Mouse (Mus musculus): ENCODE measurements at regions not wholly inside any gene's neighbourhood (a gene's known extent, or its start where the extent isn't known, plus 50 kb on each side); places are given as distances from the start of the nearest gene placed in this dataset.

DNA sequence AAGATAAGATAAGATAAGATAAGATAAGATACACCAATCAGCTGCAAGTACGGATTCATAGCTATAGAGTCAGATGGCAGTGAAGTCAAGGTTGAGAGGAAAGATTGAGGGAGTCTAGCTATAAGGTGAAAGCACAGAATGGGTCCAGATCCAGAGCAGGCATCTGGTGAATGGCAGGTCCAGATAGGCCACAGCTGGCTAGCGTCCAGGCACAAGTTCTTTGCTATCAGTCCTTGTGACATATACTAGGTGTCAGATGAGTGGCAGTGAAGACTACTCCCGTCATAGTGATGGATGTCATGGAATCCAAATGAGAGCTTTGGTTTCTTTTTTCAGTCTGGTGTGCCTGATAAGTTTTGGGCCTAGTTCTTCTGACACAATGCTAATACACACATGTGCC is 566.9 kb upstream of the Dmac1 start:
- H3K27me3 ChIP-seq (ENCODE audit: control insufficient read depth, insufficient read depth, low read length): no peaks in the 10 kb centered on the region
- no peaks in the 10 kb centered on the region; the same call in 1 of the 2 replicates for H3K4me1 ChIP-seq (ENCODE audit: control insufficient read depth, insufficient read depth, insufficient read length, low read length)
- 92% methylated on average over 3 of the region's 3 CpGs for WGBS
- no peak overlapping the region for H3K27ac ChIP-seq (ENCODE audit: insufficient read depth, low read depth, low read length)
- no peak for TF ChIP-seq CTCF (IDR thresholded peaks at IDR 0.05; ENCODE audit: extremely low read depth, insufficient read length, insufficient replicate concordance, low read depth, low read length)
- TF ChIP-seq POLR2A (IDR thresholded peaks at IDR 0.05; ENCODE audit: low read depth, low read length): no peak
- no peaks in the 10 kb centered on the region for H3K36me3 ChIP-seq (ENCODE audit: control insufficient read depth, insufficient read depth, low read length)
- no peak overlapping the region for H3K4me3 ChIP-seq (ENCODE audit: low read depth, low read length)

DNA sequence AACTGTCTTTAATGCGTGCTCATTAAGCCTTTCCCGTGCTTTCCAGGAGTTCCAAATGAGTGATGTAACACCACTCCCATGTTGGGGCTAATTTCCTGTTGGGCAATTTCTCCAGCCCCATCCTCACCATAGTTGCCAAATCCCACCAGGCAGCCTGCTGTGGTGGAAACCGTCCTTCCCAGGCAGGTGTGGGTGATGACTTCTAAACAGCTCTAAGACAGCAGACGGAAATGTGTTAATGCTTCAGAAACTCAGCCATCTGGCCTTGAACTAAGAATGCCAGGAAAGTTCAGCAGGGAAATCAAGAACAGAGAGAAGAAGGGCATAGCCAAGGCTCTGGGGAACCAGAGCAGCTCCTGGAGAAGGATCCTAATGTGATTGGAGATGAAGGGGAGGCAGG is 560.5 kb upstream of the Dmac1 start:
- H3K4me3 ChIP-seq (ENCODE audit: low read depth, low read length): no peak overlapping the region
- no peaks in the 10 kb centered on the region for H3K4me1 ChIP-seq (ENCODE audit: control insufficient read depth, insufficient read depth, insufficient read length, low read length)
- WGBS: 83% methylated on average over 4 of the region's 4 CpGs
- H3K27me3 ChIP-seq (ENCODE audit: control insufficient read depth, insufficient read depth, low read length): no peaks in the 10 kb centered on the region
- no peaks in the 10 kb centered on the region for H3K36me3 ChIP-seq (ENCODE audit: control insufficient read depth, insufficient read depth, low read length)
- TF ChIP-seq POLR2A (IDR thresholded peaks at IDR 0.05; ENCODE audit: low read depth, low read length) (no peak), CTCF (IDR thresholded peaks at IDR 0.05; ENCODE audit: extremely low read depth, insufficient read length, insufficient replicate concordance, low read depth, low read length) (no peak)
- H3K27ac ChIP-seq (ENCODE audit: insufficient read depth, low read depth, low read length): no peak overlapping the region

DNA sequence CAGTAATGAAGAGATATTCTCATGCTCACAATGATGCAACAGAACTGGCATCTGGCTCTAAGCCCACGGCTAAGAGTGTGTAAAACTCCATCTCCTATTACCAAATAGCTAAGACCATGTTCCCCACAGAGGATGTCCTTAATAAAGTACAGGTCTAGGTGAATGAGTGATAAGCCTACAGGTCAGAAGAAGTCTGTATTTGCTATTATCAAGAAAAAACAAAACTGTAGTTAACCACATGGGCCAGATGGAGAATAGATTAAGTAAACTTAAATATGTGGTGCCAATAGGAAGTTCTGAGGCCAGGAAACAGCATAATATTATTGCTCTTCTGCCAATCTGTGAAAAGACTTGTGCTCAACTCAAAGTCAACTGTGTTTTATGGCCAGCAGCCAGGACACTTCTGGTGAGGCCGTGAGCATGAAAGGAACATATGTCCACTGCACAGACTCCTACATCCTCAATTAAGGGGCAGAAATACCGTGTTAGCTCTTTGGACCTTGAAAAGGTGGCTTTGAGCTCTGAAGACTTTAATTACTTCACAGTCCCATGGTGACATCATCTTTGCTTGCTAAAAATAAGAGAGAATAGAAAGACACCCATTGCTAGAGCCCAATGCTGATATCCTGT is 549.1 kb upstream of the Dmac1 start:
- H3K4me1 ChIP-seq (ENCODE audit: control insufficient read depth, insufficient read depth, insufficient read length, low read length): no peaks in the 10 kb centered on the region

GRCm38 (mm10) chr4:75819193-75819603 is 541.1 kb upstream of the Dmac1 start:
- WGBS: 22% methylated on average over 2 of the region's 2 CpGs
- H3K4me1 ChIP-seq (ENCODE audit: control insufficient read depth, insufficient read depth, insufficient read length, low read length): peaks cover 7% of the 10 kb centered on the region; the same call in 1 of the 2 replicates
- H3K36me3 ChIP-seq (ENCODE audit: control insufficient read depth, insufficient read depth, low read length): no peaks in the 10 kb centered on the region
- H3K27ac ChIP-seq (ENCODE audit: insufficient read depth, low read depth, low read length): no peak overlapping the region; the same call in 1 of the 2 replicates
- no peak overlapping the region for H3K4me3 ChIP-seq (ENCODE audit: low read depth, low read length)
- TF ChIP-seq POLR2A (IDR thresholded peaks at IDR 0.05; ENCODE audit: low read depth, low read length) (no peak), CTCF (IDR thresholded peaks at IDR 0.05; ENCODE audit: extremely low read depth, insufficient read length, insufficient replicate concordance, low read depth, low read length) (no peak)
- H3K27me3 ChIP-seq (ENCODE audit: control insufficient read depth, insufficient read depth, low read length): no peaks in the 10 kb centered on the region

More for the DNA sequence above, 549.1 kb upstream of the Dmac1 start:
- H3K27ac ChIP-seq (ENCODE audit: insufficient read depth, low read depth, low read length): no peak overlapping the region
- TF ChIP-seq CTCF (IDR thresholded peaks at IDR 0.05; ENCODE audit: extremely low read depth, insufficient read length, insufficient replicate concordance, low read depth, low read length) (no peak), POLR2A (IDR thresholded peaks at IDR 0.05; ENCODE audit: low read depth, low read length) (no peak)
- no peak overlapping the region for H3K4me3 ChIP-seq (ENCODE audit: low read depth, low read length)
- H3K27me3 ChIP-seq (ENCODE audit: control insufficient read depth, insufficient read depth, low read length): no peaks in the 10 kb centered on the region
- 50% methylated on average over 3 of the region's 3 CpGs for WGBS
- no peaks in the 10 kb centered on the region for H3K36me3 ChIP-seq (ENCODE audit: control insufficient read depth, insufficient read depth, low read length)

GRCm38 (mm10) chr4:75816026-75816425 is 537.9 kb upstream of the Dmac1 start:
- no peaks in the 10 kb centered on the region for H3K27me3 ChIP-seq (ENCODE audit: control insufficient read depth, insufficient read depth, low read length)
- no peak overlapping the region for H3K4me3 ChIP-seq (ENCODE audit: low read depth, low read length)
- peaks cover 7% of the 10 kb centered on the region; the same call in 1 of the 2 replicates for H3K4me1 ChIP-seq (ENCODE audit: control insufficient read depth, insufficient read depth, insufficient read length, low read length)
- WGBS: 93% methylated on average over 4 of the region's 4 CpGs
- H3K36me3 ChIP-seq (ENCODE audit: control insufficient read depth, insufficient read depth, low read length): no peaks in the 10 kb centered on the region
- TF ChIP-seq POLR2A (IDR thresholded peaks at IDR 0.05; ENCODE audit: low read depth, low read length) (no peak), CTCF (IDR thresholded peaks at IDR 0.05; ENCODE audit: extremely low read depth, insufficient read length, insufficient replicate concordance, low read depth, low read length) (no peak)
- no peak overlapping the region for H3K27ac ChIP-seq (ENCODE audit: insufficient read depth, low read depth, low read length)

DNA sequence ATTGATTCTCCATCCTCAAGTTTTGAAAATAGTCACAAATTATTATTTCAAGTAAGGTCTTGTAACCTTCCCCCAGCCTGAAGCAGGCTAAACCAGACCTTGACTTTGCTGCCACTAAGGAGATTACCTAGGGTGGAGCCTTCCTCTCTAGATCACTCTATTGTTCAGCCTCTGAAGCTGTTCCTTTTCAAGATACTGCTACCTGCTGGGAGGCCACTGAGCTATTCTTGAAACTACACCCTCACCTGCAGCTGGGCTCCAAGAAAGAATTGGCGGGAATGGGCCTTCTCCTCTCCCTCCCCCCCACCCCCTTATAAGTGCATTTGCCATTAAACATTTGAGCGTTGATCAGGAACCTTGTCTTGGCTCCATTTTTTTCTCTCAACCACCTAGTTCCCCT is 534.2 kb upstream of the Dmac1 start:
- Histone ChIP-seq H3K27ac (ENCODE audit: insufficient read depth, low read depth, low read length) (no peak overlapping the region), H3K36me3 (ENCODE audit: control insufficient read depth, insufficient read depth, low read length) (no peaks in the 10 kb centered on the region), H3K27me3 (ENCODE audit: control insufficient read depth, insufficient read depth, low read length) (no peaks in the 10 kb centered on the region), H3K4me1 (ENCODE audit: control insufficient read depth, insufficient read depth, insufficient read length, low read length) (no peaks in the 10 kb centered on the region), H3K4me3 (ENCODE audit: low read depth, low read length) (no peak overlapping the region)
- TF ChIP-seq CTCF (IDR thresholded peaks at IDR 0.05; ENCODE audit: extremely low read depth, insufficient read length, insufficient replicate concordance, low read depth, low read length) (no peak), POLR2A (IDR thresholded peaks at IDR 0.05; ENCODE audit: low read depth, low read length) (no peak)
- 88% methylated on average over 2 of the region's 2 CpGs for WGBS

- Histone ChIP-seq H3K4me1 (ENCODE audit: control insufficient read depth, insufficient read depth, insufficient read length, low read length) (no peaks in the 10 kb centered on the region), H3K4me3 (ENCODE audit: low read depth, low read length) (no peak overlapping the region), H3K27ac (ENCODE audit: insufficient read depth, low read depth, low read length) (no peak overlapping the region), H3K36me3 (ENCODE audit: control insufficient read depth, insufficient read depth, low read length) (no peaks in the 10 kb centered on the region), H3K27me3 (ENCODE audit: control insufficient read depth, insufficient read depth, low read length) (no peaks in the 10 kb centered on the region)
- WGBS: 80% methylated on average over 4 of the region's 4 CpGs
- TF ChIP-seq POLR2A (IDR thresholded peaks at IDR 0.05; ENCODE audit: low read depth, low read length): no peak
- no peak for TF ChIP-seq CTCF (IDR thresholded peaks at IDR 0.05; ENCODE audit: extremely low read depth, insufficient read length, insufficient replicate concordance, low read depth, low read length)
Measured at GRCm38 (mm10) chr4:75801870-75802269, 523.8 kb upstream of the Dmac1 start.

Data from small intestine, adult 2 months (tissue).